Mouse (Mus musculus) left cerebral cortex, postnatal 10 days (tissue): Measurements from ENCODE around the gene Wscd2. TPM values are rescaled to one million over a fixed set of nuclear protein-coding genes. Genes with fewer than 3 reads are reported as not detected.

Experiments used
- DNase-seq, 2 experiments: peaks; one replicate each; pipeline ENCODE4 v3.0.0; 2021 to 2022; ENCODE audit warnings: low spot score in 2 of 2, mixed read lengths in 1 of 2; ENCODE audit errors: extremely low spot score in 1 of 2
- intact Hi-C: fragments of 180-260 bp; cut with DNase I; formaldehyde crosslinking; loops from one replicate; pipeline ENCODE4 v1.15.1; 2025
- total RNA-seq, 2 experiments: library from RNA; stranded (reverse); gene quantifications; 2 replicates each; pipeline ENCODE4 v1.2.3; 2021

Gene Wscd2
- 10 to 100 TPM; 57.3 to 60.8 TPM for total RNA-seq

DNA sequence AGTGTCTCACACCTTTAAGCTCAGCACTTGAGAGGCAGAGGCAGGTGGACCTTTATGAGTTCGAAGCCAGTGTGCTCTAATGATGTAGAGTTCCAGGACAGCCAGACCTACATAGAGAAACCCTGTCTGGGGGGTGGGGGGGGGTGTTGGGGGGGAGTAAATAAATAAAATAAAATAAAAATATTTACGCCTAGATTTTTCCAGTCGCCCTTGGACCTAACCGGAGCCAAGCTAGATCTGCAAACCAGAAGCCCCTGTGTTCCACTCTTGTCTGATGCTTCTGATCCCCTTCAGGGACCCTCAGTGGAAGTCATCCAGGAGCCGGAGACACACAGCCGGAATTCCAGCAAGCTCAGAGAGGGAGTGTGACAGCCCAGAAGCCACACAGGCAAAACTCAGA is at the start of gene Wscd2:
TSS of gene Wscd2 (plus strand) at position 301 of the 400 bp plus-strand sequence.
- intact Hi-C loops, result loop anchor here (5.0 to 10.0 kb wide), 3 partner anchors 55 to 113 kb away; no protein-coding TSS in a partner anchor
- no peak for DNase-seq

- DNase-seq, result no peak
- intact Hi-C loops, result no loop called here
Measured at GRCm38 (mm10) chr5:113442180-113442579, 48.0 kb upstream of the Wscd2 start.

DNA sequence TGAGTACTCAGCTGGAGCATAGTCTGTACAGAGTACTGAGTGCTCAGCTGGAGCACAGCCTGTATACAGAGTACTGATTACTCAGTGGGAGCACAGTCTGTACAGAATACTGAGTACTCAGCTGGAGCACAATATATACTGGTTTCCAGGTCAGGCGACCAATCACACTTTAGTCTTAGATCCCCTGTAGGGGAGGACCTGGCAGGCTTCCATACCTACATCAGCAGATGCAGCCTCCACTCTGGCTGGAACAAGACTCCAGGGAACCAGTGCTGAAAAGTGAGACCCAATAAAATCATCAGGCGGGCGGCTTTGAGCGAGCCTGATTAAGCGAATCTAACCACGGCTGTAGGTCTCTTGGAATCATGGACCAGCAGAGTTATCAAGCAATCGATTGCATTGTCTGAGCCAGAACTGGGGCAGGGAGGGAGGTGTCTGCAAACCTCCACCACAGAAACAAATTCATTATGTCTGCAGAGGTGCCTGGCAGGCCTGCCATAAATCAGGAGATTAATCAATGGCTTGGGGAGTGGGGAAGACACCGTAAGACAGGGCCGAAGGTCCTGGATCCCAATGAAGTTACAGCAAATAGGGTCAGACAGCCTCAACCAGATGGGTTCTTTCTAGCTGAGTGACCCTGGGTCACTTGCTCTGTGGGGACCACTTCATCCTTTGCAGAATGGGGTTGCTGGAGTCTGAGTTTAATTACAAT is 42.0 kb upstream of the Wscd2 start:
- no peak for DNase-seq
- intact Hi-C loops, result no loop called here

GRCm38 (mm10) chr5:113449336-113449735 is 40.8 kb upstream of the Wscd2 start:
- intact Hi-C loops, result no loop called here
- no peak for DNase-seq

GRCm38 (mm10) chr5:113452691-113453090 is 37.4 kb upstream of the Wscd2 start:
- no peak for DNase-seq
- intact Hi-C loops, result no loop called here

DNA sequence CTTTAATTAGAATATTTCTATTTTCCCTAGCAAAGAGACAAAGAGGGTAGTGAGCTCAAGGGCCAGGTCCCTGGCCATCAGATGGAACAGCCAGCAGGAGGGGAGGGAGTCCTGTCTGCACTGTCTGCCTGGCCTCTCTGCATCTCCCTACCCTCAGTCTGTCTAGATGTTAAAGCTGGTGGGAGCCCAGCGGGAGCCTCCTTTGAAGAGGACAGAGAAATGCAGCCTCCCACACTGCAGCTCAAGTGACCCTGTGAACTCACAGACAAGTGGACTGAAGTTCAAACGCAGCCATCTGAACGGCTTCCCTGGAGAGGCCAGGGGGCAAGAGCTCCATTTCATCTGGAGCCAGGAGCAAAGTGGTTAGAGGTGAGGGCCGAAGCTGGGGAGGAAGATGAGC is 36.8 kb upstream of the Wscd2 start:
- intact Hi-C loops, result no loop called here
- peak in 1 of 2 experiments; percentile 71 for DNase-seq

- intact Hi-C loops, result no loop called here
- DNase-seq, result peak in 1 of 2 experiments; percentile 27
Measured at GRCm38 (mm10) chr5:113456020-113456419, 34.1 kb upstream of the Wscd2 start.

GRCm38 (mm10) chr5:113456756-113457155 is 33.4 kb upstream of the Wscd2 start:
- intact Hi-C loops, result no loop called here
- no peak for DNase-seq

- no peak for DNase-seq
- intact Hi-C loops, result no loop called here
Measured at GRCm38 (mm10) chr5:113457260-113457659, 32.9 kb upstream of the Wscd2 start.

DNA sequence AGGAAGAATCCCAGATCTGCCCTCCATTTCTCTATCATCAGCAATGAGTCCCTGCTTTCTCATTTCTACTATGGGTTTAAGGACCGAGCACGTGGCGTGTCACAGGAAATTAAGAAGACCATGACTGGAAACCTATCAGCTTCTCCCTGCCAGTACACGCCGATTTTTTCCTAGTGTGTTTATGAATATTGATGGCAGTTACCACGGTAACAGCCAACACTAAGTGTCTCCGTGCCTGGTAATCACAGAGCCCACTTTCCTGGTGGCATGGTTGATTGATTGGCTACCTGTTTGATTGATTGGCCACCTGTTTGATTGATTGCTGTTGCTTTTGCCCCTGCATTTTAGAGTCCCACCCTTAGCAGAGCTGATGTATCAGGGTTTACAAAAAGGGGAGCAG is 30.2 kb upstream of the Wscd2 start:
- no peak for DNase-seq
- intact Hi-C loops, result no loop called here

DNA sequence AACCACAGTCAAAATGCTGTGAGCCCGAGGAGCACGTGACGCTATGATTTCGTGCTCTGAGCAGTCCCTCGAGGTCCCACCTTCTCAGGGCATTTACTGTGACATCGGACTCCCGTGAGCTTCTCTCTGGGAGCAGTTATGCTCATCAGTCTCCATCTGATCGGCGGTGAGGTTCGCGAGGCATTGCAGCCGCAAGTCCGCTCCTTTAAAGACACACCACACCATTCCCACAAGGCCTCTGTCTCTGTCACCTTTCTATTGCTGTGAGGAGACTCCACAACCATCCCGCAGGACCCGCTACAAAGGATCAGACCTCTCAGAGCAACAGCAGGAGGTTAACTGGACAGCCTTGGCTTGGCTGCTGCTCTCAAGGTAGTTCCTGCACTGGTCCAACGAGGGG is 28.6 kb upstream of the Wscd2 start:
- no peak for DNase-seq
- intact Hi-C loops, result no loop called here

DNA sequence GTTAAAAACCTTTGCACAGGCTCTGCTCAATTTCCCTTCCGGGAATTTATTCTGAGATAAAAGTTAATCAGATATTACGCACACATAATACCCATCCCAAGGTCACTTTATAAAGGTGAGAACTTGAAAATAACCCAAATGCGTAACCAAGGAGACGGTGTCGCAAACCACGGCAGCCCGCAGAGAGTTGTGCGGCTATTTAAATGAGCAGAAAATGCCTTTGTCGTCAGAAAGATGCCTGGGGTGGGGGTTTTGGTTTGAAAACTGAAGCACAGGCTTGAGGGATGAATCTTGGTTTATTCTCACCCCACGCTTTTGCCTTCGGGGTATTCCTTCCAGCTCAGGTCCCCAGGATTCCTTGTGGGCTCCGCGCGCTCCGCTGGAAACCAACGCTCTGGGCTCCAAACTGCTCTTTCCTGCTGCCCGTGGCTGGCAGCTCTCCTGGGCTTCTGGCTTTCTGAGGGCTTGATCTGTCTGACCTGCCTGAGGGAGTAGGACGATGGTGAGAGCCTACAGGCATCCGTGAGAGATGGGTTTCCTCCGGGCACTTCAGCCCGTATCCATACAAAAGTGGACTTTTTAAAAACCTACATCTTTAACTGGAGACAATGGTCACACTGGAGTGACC is 28.0 kb upstream of the Wscd2 start:
- intact Hi-C loops, result no loop called here
- DNase-seq, result no peak

DNA sequence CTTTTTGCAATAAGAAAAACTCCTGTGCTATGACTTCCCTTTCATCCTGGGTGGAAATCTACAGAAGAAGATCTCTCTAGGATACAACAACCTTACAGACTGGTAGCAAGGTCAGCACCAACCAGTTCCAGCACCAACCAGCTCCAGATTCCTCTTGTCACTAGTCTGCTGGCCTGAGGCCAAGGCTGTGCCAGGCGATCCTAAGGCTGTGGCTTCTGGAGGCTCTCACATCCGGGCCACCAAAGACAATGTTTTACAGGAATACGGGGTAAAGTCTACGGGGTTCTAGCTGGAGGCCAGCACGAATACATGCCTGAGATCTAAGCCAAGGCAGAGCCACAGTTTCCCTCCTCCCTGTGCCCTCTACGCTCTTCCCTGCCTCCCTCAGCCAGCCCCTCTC is 25.4 kb upstream of the Wscd2 start:
- intact Hi-C loops, result loop anchor here (5.0 kb wide), 1 partner anchor 92 kb away; no protein-coding TSS in a partner anchor
- DNase-seq, result no peak

DNA sequence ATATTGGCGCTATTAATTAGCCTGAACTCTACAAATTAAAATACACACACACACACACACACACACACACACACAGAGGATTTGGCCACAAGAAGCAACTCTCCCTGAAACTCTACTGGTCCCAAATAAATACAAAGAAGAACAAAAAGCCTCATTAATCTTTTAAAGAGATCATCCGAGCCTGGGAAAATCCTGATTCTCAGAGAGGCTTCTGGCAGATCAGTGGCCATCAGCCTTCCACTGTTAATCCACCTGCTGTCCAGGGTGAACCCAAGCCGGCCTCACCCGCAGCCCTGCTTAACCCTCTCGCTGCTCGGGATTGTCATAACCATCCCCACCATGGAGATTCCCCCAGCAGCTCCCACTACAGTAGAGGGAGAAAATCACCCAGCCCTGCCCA is 23.6 kb upstream of the Wscd2 start:
- no peak for DNase-seq
- intact Hi-C loops, result loop anchor here (5.0 kb wide), 1 partner anchor 94 kb away; no protein-coding TSS in a partner anchor

GRCm38 (mm10) chr5:113467072-113467471 is 23.1 kb upstream of the Wscd2 start:
- intact Hi-C loops, result loop anchor here (5.0 kb wide), 1 partner anchor 95 kb away; no protein-coding TSS in a partner anchor
- DNase-seq, result no peak

DNA sequence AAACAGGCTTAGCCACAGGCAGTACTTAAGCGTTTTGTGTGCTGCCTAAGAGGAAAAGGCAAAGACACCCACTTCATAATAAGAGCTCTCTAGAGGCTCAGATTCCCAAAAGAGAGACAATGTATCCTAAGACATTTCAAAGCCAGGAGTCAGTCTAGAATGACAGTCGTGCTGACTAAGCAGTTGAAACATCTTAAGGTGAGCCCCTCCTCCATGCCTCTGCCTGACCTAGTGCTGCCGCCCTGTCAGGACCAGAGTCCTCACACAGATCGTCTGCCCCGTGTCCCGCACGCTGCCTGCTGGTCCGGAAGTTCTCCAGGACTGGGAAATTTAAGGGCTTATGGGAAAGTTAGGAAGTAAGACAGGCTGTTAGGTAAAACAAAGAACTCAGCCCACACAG is 22.4 kb upstream of the Wscd2 start:
- intact Hi-C loops, result loop anchor here (5.0 kb wide), 1 partner anchor 95 kb away; no protein-coding TSS in a partner anchor
- no peak for DNase-seq

- DNase-seq, result no peak
- intact Hi-C loops, result loop anchor here (5.0 kb wide), 1 partner anchor 96 kb away; no protein-coding TSS in a partner anchor
Measured at GRCm38 (mm10) chr5:113468625-113469024, 21.5 kb upstream of the Wscd2 start.

DNA sequence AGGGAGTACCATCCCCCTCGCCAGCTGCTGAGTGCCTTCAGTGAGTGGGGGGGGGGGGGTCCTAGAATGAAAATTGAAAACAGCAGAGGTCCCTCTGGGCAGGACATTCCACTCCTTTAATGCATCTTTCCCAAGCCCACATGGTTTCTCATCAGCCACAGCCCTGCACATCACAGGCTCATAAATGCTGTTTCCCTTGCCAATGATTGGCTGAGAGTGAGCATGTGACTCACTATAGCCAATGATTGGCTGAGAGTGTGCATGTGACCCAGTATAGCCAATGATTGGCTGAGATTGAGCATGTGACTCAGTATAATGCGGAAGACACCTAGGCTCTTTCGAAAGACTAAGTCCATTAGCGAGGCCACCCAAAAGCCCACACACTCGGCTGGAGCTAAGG is 20.9 kb upstream of the Wscd2 start:
- intact Hi-C loops, result loop anchor here (5.0 kb wide), 1 partner anchor 97 kb away; no protein-coding TSS in a partner anchor
- no peak for DNase-seq

- DNase-seq, result no peak
- intact Hi-C loops, result loop anchor here (5.0 kb wide), 1 partner anchor 98 kb away; no protein-coding TSS in a partner anchor
Measured at GRCm38 (mm10) chr5:113469826-113470225, 20.3 kb upstream of the Wscd2 start.

GRCm38 (mm10) chr5:113471417-113471816 is 18.7 kb upstream of the Wscd2 start:
- DNase-seq, result peak in 1 of 2 experiments; percentile 72
- intact Hi-C loops, result loop anchor here (1.0 kb wide), 1 partner anchor 253 kb away; the partner anchor contains the start of gene 1700069L16Rik
